Mouse (Mus musculus): ENCODE measurements at regions not wholly inside any gene's neighbourhood (a gene's known extent, or its start where the extent isn't known, plus 50 kb on each side); places are given as distances from the start of the nearest gene placed in this dataset.
A peak's percentile ranks its signal among the peaks of the same experiment; 100 is the strongest.

DNA sequence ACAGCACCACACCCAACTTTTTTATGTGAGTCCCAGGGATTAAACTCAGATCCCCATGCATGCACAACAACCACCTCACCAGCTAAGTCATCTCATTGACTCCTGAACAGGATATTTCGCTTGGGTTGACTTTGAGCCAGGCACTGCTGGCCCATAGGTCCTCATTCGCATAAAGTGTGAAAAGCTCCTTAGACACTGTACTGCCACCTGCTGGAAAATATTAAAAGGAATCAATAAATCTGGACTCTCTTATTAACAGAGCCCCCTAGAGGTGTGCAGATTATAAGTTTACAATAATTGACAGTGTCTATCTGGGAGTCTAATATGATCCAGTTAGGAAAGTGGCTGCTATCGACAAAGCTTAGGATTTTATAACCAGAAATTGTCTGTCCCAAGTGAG, 126.4 kb downstream of the Cyp26b1 start:
- TF ChIP-seq CTCF (IDR thresholded peaks at IDR 0.05 in 2 of 3, conservative IDR thresholded peaks at IDR 0.05 in 1 of 3; ENCODE audit: control insufficient read depth in 1 of 3, insufficient read depth in 1 of 3, low read depth in 2 of 3, low read length in 3 of 3, poor library complexity in 1 of 3, severe bottlenecking in 1 of 3) (peak in 1 of 3 experiments; percentile 45; a peak in 2 of 6 replicates), ZKSCAN1 (IDR thresholded peaks at IDR 0.05; ENCODE audit: low read depth, low read length) (no peak), EP300 (IDR thresholded peaks at IDR 0.05; ENCODE audit: low read depth in 1 of 2, low read length in 2 of 2) (no peak), E2F4 (IDR thresholded peaks at IDR 0.05; ENCODE audit: borderline replicate concordance, low read depth, low read length) (no peak), NELFE (IDR thresholded peaks at IDR 0.05; ENCODE audit: low read depth, low read length) (no peak), ELF1 (IDR thresholded peaks at IDR 0.05; ENCODE audit: low read depth, low read length) (no peak), MYB (IDR thresholded peaks at IDR 0.05; ENCODE audit: low read depth, low read length) (no peak), POLR2A (IDR thresholded peaks at IDR 0.05; ENCODE audit: control insufficient read depth in 1 of 2, insufficient read depth in 1 of 2, low read depth in 1 of 2, low read length in 2 of 2, poor library complexity in 1 of 2) (no peak), MAFK (IDR thresholded peaks at IDR 0.05; ENCODE audit: borderline replicate concordance, low read depth, low read length) (no peak)
